Mouse (Mus musculus): Measurements from ENCODE around the gene Zfp770. TPM values are rescaled to one million over a fixed set of nuclear protein-coding genes. Genes with fewer than 3 reads are reported as not detected.
A peak's percentile ranks its signal among the peaks of the same experiment; 100 is the strongest.
"Not testable (repeated sequence)": the region's sequence is repeated elsewhere in the genome, so short reads cannot be mapped to it uniquely, and the experiment has no call there.

Gene Zfp770
- polyA plus RNA-seq (2016; fragmentation: Nextera tagmentation; extraction: Ambion mirVana) = 4.8 and 4.9 TPM in 2 replicates

GRCm38 (mm10) chr2:114200932-114201559 is at the start of gene Zfp770:
Gene Zfp770 (minus strand): TSS chr2:114201469.
- Histone ChIP-seq H3K36me3 (replicated peaks) (peaks cover 12% of the 10 kb centered on the region), H3K27ac (peak within 1 kb of the TSS; percentile 71), H3K9ac (peak within 1 kb of the TSS; percentile 82), H3K4me1 (peaks cover 10% of the 10 kb centered on the region), H3K9me3 (no peaks in the 10 kb centered on the region), H3K27me3 (no peaks in the 10 kb centered on the region), H3K4me2 (peak within 1 kb of the TSS; percentile 63), H3K4me3 (replicated peaks) (peak within 1 kb of the TSS; percentile 83)
- peak; percentile 95 for ATAC-seq (ENCODE audit: low FRiP score)
- under 1% methylated on average over 36 of the region's 36 CpGs for WGBS

DNA sequence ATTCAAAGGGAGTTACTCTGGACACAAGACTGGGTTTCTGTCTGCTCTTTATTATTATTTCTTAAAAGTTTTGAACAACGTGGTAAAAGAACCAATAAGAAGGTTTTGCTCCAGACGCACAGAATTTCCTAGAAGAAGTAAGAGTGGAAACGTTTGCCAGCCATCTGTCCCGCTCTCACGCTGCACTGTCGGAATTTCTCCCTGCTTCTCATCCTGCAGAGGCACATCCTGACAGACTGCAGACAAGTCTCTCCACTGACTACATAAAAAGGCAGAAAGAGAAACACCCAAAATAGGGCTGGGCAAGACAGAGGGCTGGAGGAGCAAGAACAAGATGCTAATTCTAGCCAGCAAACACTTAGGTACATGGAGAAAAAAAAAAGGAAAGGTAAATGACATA is 48.2 kb upstream of the Zfp770 start:
- Histone ChIP-seq H3K4me3 (replicated peaks) (no peak overlapping the region), H3K36me3 (replicated peaks) (no peaks in the 10 kb centered on the region), H3K27ac (no peak overlapping the region), H3K27me3 (no peaks in the 10 kb centered on the region), H3K4me2 (no peak overlapping the region), H3K9ac (no peak overlapping the region), H3K9me3 (no peaks in the 10 kb centered on the region), H3K4me1 (no peaks in the 10 kb centered on the region)
- WGBS = 86% methylated on average over 6 of the region's 6 CpGs
- no peak for ATAC-seq (ENCODE audit: low FRiP score)

DNA sequence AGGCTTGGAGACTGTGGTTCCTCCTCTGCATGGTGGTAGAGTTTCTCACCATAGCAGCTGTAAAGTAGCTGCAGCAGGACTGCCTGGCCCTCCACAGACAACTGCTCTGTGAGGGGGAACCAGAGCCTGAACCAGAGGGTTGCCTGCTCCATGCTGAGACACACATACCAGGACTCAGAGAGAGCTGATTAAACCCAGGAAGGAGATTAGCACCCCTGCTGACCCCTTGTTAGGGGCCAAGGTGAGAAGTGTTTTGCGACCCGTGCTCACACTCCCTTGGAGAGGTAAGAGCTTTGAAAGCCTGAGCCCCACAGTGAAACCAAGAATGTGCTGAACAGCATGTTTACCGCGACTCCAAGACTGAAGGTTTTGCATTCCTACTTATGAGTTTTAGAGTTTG is 36.4 kb upstream of the Zfp770 start:
- 0 out of 2 replicates have a peak, but pooled peaks cover 3% of the 10 kb centered on the region for H3K4me1 ChIP-seq
- H3K4me2 ChIP-seq = no peak overlapping the region
- no peak overlapping the region for H3K4me3 ChIP-seq (replicated peaks)
- ATAC-seq (ENCODE audit: low FRiP score) = no peak
- WGBS = 11% methylated on average over 4 of the region's 4 CpGs
- no peaks in the 10 kb centered on the region for H3K27me3 ChIP-seq
- no peaks in the 10 kb centered on the region for H3K36me3 ChIP-seq (replicated peaks)
- H3K9me3 ChIP-seq = no peaks in the 10 kb centered on the region
- H3K9ac ChIP-seq = no peak overlapping the region
- no peak overlapping the region for H3K27ac ChIP-seq

DNA sequence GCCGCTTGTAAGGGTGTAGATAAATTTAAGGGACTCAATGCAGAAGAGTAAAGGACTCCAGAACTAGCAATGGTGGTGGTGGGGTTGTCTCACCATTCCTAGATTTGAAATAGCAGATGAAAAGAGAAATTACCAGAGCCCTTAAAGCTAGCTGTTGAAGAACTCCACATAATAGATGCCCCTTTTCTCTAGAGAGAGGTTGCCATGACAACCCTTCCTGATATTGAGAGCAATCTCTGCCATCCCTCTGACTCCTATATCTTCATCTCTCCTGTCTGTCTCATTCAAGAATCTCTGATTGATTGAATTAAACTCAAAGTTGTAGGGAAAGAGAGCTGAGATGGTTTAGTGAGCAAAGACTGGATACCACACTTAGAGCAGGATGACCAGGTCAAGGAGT is 35.3 kb upstream of the Zfp770 start:
- Histone ChIP-seq H3K27ac (no peak overlapping the region), H3K4me1 (0 out of 2 replicates have a peak, but pooled peaks cover 3% of the 10 kb centered on the region), H3K36me3 (replicated peaks) (no peaks in the 10 kb centered on the region), H3K4me2 (no peak overlapping the region), H3K4me3 (replicated peaks) (no peak overlapping the region), H3K27me3 (no peaks in the 10 kb centered on the region), H3K9ac (no peak overlapping the region), H3K9me3 (no peaks in the 10 kb centered on the region)
- no peak for ATAC-seq (ENCODE audit: low FRiP score)
- WGBS = 82% methylated on average over 1 of the region's 1 CpGs

DNA sequence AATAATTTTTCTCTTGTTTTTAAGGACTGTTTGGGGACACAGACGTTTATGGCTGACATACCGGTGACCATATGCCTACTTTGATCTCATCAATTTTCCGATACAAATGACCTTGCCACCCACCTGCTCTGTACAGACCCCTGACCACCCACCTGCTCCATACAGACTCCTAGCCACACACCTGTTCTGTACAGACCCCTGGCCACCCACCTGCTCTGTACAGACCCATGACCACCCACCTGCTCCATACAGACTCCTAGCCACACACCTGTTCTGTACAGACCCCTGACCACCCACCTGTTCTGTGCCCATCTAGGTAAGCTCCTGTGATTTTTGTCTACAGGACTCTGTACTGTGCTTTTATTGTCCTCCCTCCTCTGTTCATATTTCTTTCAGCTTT is 34.3 kb upstream of the Zfp770 start:
- Histone ChIP-seq H3K9ac (no peak overlapping the region), H3K4me3 (replicated peaks) (no peak overlapping the region), H3K36me3 (replicated peaks) (no peaks in the 10 kb centered on the region), H3K9me3 (no peaks in the 10 kb centered on the region), H3K4me1 (0 out of 2 replicates have a peak, but pooled peaks cover 3% of the 10 kb centered on the region), H3K27me3 (no peaks in the 10 kb centered on the region), H3K27ac (no peak overlapping the region), H3K4me2 (no peak overlapping the region)
- no peak for ATAC-seq (ENCODE audit: low FRiP score)
- WGBS = 85% methylated on average over 3 of the region's 3 CpGs

GRCm38 (mm10) chr2:114231248-114231647 is 30.0 kb upstream of the Zfp770 start:
- 82% methylated on average over 2 of the region's 2 CpGs for WGBS
- no peaks in the 10 kb centered on the region for H3K9me3 ChIP-seq

DNA sequence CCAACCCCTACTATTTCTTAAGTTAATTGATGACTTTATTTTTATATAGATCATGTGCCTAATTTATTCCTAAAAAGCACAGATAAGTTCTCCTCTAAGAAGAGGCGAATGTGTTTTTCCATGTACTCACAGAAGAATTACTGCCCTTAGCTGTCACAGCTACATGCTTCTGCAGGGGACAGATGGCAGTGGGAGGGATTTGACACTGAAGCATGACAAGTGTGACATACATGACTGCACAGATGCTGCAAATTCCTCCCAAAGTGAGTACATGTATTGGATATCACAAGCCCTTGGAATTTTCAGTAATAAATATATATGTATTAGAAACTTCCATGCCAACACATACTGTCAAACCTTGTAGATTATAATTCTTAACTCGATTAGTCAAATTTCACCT is 27.4 kb upstream of the Zfp770 start:
- ATAC-seq (ENCODE audit: low FRiP score) = no peak

More at GRCm38 (mm10) chr2:114231248-114231647, 30.0 kb upstream of the Zfp770 start:
- H3K4me1 ChIP-seq = no peaks in the 10 kb centered on the region
- no peak overlapping the region for H3K9ac ChIP-seq
- H3K4me2 ChIP-seq = no peak overlapping the region
- ATAC-seq (ENCODE audit: low FRiP score) = no peak
- H3K36me3 ChIP-seq (replicated peaks) = no peaks in the 10 kb centered on the region
- H3K4me3 ChIP-seq (replicated peaks) = no peak overlapping the region
- H3K27ac ChIP-seq = no peak overlapping the region
- H3K27me3 ChIP-seq = no peaks in the 10 kb centered on the region

GRCm38 (mm10) chr2:114205036-114205435 is 3.8 kb upstream of the Zfp770 start:
- 76% methylated on average over 6 of the region's 6 CpGs for WGBS
- Histone ChIP-seq H3K4me1 (peaks cover 4% of the 10 kb centered on the region), H3K27me3 (no peaks in the 10 kb centered on the region), H3K9me3 (no peaks in the 10 kb centered on the region), H3K4me3 (replicated peaks) (no peak overlapping the region), H3K4me2 (no peak overlapping the region), H3K9ac (no peak overlapping the region), H3K36me3 (replicated peaks) (no peaks in the 10 kb centered on the region), H3K27ac (no peak overlapping the region)
- ATAC-seq (ENCODE audit: low FRiP score) = no peak

More for the DNA sequence above, 27.4 kb upstream of the Zfp770 start:
- H3K4me2 ChIP-seq = no peak overlapping the region
- no peaks in the 10 kb centered on the region for H3K9me3 ChIP-seq
- WGBS = 82% methylated on average over 2 of the region's 2 CpGs
- H3K27ac ChIP-seq = no peak overlapping the region
- H3K36me3 ChIP-seq (replicated peaks) = no peaks in the 10 kb centered on the region
- no peaks in the 10 kb centered on the region for H3K4me1 ChIP-seq
- no peak overlapping the region for H3K9ac ChIP-seq
- no peaks in the 10 kb centered on the region for H3K27me3 ChIP-seq
- H3K4me3 ChIP-seq (replicated peaks) = no peak overlapping the region

DNA sequence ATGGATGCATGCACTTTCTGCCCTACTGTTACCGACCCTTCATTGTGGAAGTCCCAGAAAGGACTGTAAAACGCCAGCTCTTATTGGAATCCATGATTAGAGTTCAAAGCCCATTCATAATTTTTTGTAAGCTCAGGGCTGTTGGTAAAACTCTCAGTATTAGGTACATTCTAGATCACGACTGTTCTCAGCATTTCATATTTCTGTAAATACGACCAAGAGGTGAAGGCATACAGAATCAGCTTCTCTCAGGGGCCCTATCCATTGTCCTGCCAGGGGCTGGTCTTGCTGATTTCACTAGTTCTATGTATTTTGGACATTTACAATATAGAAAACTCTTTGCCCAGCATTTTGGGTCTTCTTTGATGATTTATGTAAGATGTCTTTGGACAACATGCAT is 305 bp upstream of the Zfp770 start:
- Histone ChIP-seq H3K27ac (peak overlapping the region; percentile 71; the same call in 1 of the 2 replicates), H3K9me3 (no peaks in the 10 kb centered on the region), H3K4me3 (replicated peaks) (peak overlapping the region; percentile 83), H3K4me1 (peaks cover 10% of the 10 kb centered on the region), H3K36me3 (replicated peaks) (peaks cover 7% of the 10 kb centered on the region), H3K9ac (peak overlapping the region; percentile 82), H3K27me3 (no peaks in the 10 kb centered on the region), H3K4me2 (peak overlapping the region; percentile 63)
- 34% methylated on average over 4 of the region's 4 CpGs for WGBS
- peak; percentile 41; the same call in 1 of the 2 replicates for ATAC-seq (ENCODE audit: low FRiP score)

- no peaks in the 10 kb centered on the region for H3K9me3 ChIP-seq
- H3K4me3 ChIP-seq (replicated peaks) = no peak overlapping the region
- peaks cover 22% of the 10 kb centered on the region for H3K36me3 ChIP-seq (replicated peaks)
- 86% methylated on average over 5 of the region's 5 CpGs for WGBS
- no peak for ATAC-seq (ENCODE audit: low FRiP score)
- H3K27ac ChIP-seq = no peak overlapping the region
- no peak overlapping the region for H3K9ac ChIP-seq
- no peak overlapping the region for H3K4me2 ChIP-seq
- H3K27me3 ChIP-seq = no peaks in the 10 kb centered on the region
- H3K4me1 ChIP-seq = peaks cover 10% of the 10 kb centered on the region
Measured at GRCm38 (mm10) chr2:114196421-114196820, 4.8 kb downstream of the Zfp770 start.

DNA sequence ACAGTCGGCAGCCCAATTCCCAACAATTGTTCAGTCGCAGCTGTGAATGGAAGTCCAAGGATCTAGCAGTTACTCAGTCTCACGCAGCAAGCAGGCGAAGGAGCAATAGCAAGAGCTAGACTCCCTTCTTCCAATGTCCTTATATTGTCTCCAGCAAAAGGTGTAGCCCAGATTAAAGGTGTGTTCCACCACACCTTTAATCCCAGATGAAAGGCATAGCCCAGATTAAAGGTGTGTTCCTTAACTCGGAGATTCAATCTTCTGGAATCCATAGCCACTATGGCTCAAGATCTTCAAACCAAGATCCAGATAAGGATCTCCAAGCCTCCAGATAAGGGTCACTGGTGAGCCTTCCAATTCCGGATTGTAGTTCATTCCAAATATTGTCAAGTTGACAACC is 14.3 kb downstream of the Zfp770 start, which contains the start of gene Aqr:
TSS of gene Aqr (minus strand) at position 101 of the 400 bp plus-strand sequence.
- ATAC-seq (ENCODE audit: low FRiP score) = not testable (repeated sequence)

GRCm38 (mm10) chr2:114177802-114178733 is 23.2 kb downstream of the Zfp770 start:
- H3K27me3 ChIP-seq = 0 out of 2 replicates have a peak, but pooled peaks cover 3% of the 10 kb centered on the region
- ATAC-seq (ENCODE audit: low FRiP score) = no peak
- H3K4me3 ChIP-seq (replicated peaks) = no peak overlapping the region
- H3K4me1 ChIP-seq = peaks cover 9% of the 10 kb centered on the region
- H3K9me3 ChIP-seq = no peaks in the 10 kb centered on the region
- H3K36me3 ChIP-seq (replicated peaks) = no peaks in the 10 kb centered on the region
- no peak overlapping the region for H3K9ac ChIP-seq
- WGBS = 46% methylated on average over 4 of the region's 4 CpGs
- no peak overlapping the region for H3K4me2 ChIP-seq
- H3K27ac ChIP-seq = no peak overlapping the region

More for the DNA sequence above, 14.3 kb downstream of the Zfp770 start, which contains the start of gene Aqr:
- not testable (repeated sequence) for H3K36me3 ChIP-seq (replicated peaks); H3K4me1 ChIP-seq; H3K27ac ChIP-seq; H3K4me3 ChIP-seq (replicated peaks); H3K9ac ChIP-seq; H3K9me3 ChIP-seq; H3K27me3 ChIP-seq; H3K4me2 ChIP-seq
- 83% methylated on average over 1 of the region's 6 CpGs for WGBS

Measured in forebrain, embryonic 12.5 days (tissue).